Mouse (Mus musculus) activated CD4-positive, CD25-positive, alpha-beta regulatory T cell, adult 4 months (primary cell): ENCODE measurements at regions not wholly inside any gene's neighbourhood (a gene's known extent, or its start where the extent isn't known, plus 50 kb on each side); places are given as distances from the start of the nearest gene placed in this dataset.
A peak's percentile ranks its signal among the peaks of the same experiment; 100 is the strongest.

Experiments
- ATAC-seq: one replicate; pipeline ENCODE4 v1.8.0; 2017

- ATAC-seq: no peak
Measured at GRCm38 (mm10) chr6:127311192-127312054, 135.2 kb upstream of the Parp11 start.

DNA sequence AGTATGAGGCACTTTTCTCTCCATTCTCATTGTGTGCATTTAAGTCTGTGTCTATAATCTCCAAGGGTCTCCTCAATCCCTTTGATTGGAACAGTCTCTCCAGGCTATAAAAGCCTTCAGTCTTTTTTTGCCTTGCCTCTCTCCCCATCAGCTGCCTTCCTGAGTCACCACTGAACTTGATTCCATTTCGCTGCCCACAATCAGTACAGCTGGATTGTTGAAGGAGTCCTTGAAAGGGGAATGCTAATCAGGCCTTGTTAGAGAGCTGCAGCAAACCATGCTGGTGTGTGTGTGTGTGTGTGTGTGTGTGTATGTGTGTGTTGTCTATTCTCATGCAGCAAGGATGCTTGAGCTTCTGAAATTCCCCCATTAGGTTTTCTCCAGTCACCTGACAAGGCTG, 129.3 kb upstream of the Parp11 start:
- ATAC-seq: no peak

GRCm38 (mm10) chr6:127318746-127319582, 127.7 kb upstream of the Parp11 start:
- no peak for ATAC-seq

GRCm38 (mm10) chr6:127320600-127320999, 126.0 kb upstream of the Parp11 start:
- ATAC-seq: no peak

GRCm38 (mm10) chr6:127321031-127321430, 125.6 kb upstream of the Parp11 start:
- no peak for ATAC-seq

GRCm38 (mm10) chr6:127322398-127322797, 124.2 kb upstream of the Parp11 start:
- ATAC-seq: no peak

- ATAC-seq: no peak
Measured at GRCm38 (mm10) chr6:127324984-127325383, 121.7 kb upstream of the Parp11 start.

- no peak for ATAC-seq
Measured at GRCm38 (mm10) chr6:127325596-127326332, 120.9 kb upstream of the Parp11 start.

DNA sequence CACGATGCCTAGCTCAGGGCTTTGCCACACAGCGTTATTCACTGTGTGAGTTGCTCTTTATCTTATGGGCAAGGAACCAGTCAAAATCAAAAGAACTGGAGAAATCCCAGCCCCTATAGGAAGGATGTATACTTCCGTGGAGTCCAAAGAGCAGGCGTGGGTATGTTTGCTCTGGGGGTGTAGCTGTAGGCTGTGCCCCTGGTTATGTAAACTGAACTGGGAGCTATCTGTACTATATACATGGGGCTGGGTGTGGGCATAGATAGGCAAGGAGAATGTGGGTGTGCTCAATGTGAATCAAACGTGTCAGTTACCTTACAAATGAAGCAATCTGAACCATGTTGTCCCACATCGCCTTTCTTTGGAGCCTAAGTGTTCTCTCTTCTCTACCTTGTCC, 120.3 kb upstream of the Parp11 start:
- no peak for ATAC-seq

DNA sequence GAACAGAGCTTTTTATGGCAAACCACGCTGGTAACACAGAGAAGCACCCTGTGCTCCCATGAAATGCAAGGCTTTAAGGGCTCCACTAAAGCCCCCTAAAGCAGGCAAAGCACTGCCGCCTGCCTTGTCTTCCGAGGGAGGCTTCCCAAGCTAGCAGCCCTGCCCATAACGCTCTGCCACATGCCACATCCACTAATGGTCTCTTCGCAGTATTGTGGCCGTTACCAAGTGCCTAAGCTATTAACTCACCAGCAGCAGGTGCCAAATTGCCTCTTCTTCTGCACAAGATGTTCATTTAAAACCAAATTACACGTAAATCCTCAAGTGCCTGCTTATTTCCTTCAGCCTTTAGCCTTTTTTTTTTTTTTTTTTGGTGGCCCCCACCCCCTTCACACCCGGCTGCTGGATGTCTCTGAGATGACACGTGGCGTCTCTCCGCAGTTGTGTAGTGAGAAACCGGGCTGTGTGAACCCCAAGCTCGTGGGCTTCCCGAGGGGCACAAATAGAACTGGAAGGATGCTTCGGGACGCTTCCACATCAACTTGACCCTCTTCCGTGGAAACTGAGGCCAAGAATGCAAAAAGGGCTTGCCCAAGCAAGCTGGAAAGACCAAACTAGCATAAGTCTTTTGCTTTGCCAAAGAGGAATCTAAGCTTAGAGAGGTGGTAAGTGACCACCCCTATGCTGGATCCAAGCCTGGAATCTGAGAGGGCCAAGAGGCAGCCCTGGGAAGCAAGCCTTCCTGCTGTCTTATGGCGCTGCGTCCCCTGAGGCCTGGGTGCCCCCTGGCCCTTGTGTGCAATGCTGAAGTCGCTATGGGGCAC, 117.2 kb upstream of the Parp11 start:
- ATAC-seq: no peak

GRCm38 (mm10) chr6:127330015-127330705, 116.5 kb upstream of the Parp11 start:
- ATAC-seq: peak; percentile 87

- ATAC-seq: no peak
Measured at GRCm38 (mm10) chr6:127331091-127331490, 115.5 kb upstream of the Parp11 start.

- peak; percentile 18 for ATAC-seq
Measured at GRCm38 (mm10) chr6:127334256-127334655, 112.4 kb upstream of the Parp11 start.

DNA sequence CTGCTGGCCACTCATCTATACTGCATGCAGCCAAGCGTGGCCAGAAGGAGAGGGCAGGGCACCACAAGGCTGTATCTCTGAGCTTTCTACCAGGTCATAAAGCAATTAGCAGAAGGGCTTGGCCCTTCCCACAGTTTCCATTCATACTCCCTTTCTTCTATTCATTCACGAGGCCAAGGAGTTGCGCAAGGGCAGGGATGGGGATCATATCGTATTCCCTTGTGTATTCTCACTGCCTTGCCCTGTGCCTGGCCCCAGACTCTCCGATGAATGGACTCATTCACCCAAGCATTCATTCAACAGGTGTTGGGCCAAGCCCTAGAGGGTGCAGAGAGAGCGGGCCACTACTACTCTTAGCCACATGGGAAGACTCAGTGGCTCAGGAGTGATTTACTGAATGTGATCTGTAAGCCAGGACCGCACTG, 111.2 kb upstream of the Parp11 start:
- no peak for ATAC-seq

GRCm38 (mm10) chr6:127335996-127336660, 110.5 kb upstream of the Parp11 start:
- no peak for ATAC-seq

GRCm38 (mm10) chr6:127336681-127337397, 109.8 kb upstream of the Parp11 start:
- peak; percentile 73 for ATAC-seq

GRCm38 (mm10) chr6:127337398-127337871, 109.2 kb upstream of the Parp11 start:
- no peak for ATAC-seq

DNA sequence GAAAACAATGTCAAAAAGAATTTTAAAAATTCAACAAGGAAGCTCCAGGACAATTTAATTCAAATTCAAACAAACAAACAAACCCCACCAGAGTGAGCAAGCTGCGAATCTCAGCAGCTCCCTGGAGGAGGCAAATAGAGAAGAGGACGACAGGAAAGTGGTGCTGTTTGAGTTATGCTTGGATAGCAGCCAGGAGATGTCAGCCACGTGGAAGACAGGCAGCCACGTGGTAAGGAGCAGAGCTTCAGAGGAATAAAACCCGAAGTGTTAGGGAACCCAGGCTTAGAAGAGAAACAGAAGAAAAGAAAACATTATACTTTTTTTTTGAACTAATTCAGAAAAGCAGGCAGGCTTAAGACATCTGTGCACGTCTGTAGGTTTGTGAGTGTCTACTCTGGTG, 108.2 kb upstream of the Parp11 start:
- no peak for ATAC-seq

DNA sequence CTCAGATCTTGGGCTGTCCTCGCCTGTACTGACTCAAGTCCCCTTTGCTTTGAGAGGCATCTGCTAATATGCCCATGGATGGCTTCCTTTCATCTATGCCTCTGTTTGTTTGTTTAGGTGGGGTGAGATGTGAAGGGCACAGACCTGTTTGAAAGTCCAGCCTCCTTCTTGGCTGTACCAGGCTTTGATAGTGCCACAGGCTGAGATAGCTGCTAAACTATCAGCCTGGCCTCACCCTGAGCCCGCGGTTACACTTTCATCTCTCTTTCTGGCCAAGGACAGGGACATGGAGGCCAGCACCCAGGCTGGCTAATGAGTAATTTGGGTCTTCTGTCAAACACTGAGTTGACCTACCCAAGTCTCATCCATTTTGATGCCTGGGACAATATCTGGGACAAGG, 105.0 kb upstream of the Parp11 start:
- ATAC-seq: no peak
